Mouse (Mus musculus): ENCODE measurements around the gene Fbxl18. TPM values are rescaled to one million over a fixed set of nuclear protein-coding genes. Genes with fewer than 3 reads are reported as not detected.
"Not testable (repeated sequence)": the region's sequence is repeated elsewhere in the genome, so short reads cannot be mapped to it uniquely, and the experiment has no call there.

Gene Fbxl18
- total and polyA plus RNA-seq, 3 experiments, result 4.0 to 7.6 (median 4.5) TPM

GRCm38 (mm10) chr5:142896713-142897112 lies 1.5 kb upstream of the Fbxl18 start:
- Histone ChIP-seq H3K4me1 (ENCODE audit: control insufficient read depth, insufficient read depth, low read length) (peaks cover 3% of the 10 kb centered on the region), H3K4me3 (no peak overlapping the region), H3K27me3 (ENCODE audit: control insufficient read depth, insufficient read depth, low read length) (no peaks in the 10 kb centered on the region), H3K36me3 (ENCODE audit: control insufficient read depth, insufficient read depth, low read length) (no peaks in the 10 kb centered on the region; the same call in 1 of the 2 replicates), H3K9ac (ENCODE audit: low read depth, low read length) (no peak overlapping the region), H3K79me2 (replicated peaks; ENCODE audit: control insufficient read depth, insufficient read depth, low read length) (peaks cover 3% of the 10 kb centered on the region; the same call in 1 of the 2 replicates), H3K27ac (no peak overlapping the region)
- TF ChIP-seq EP300 (IDR thresholded peaks at IDR 0.05; ENCODE audit: insufficient read depth, low read depth, low read length) (no peak), POLR2A (IDR thresholded peaks at IDR 0.05; ENCODE audit: insufficient read depth, low read depth, low read length) (no peak), CTCF (IDR thresholded peaks at IDR 0.05) (no peak)
- DNase-seq, result no peak
- 48% methylated on average over 5 of the region's 5 CpGs for WGBS
- intact Hi-C loops (cut with DNase I), result no loop called here

DNA sequence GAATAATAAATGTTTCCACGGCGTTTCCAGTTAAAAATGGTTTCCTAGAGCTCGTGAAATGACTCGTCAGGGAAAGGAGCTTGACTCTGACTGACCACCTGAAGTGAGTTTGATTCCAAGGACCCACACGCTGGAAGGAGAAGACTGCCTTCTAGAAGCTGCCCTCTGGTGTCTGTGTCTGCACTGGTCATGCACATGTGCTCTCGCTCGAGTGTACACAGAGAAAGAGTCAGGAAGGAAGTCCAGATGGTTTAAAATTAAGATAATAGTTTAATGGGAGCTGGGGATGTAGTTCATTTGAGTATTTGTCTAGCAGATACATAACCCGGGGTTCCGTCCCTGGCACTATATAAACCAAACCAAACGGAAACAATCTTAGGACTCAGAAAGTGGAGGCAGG lies 971 bp upstream of the Fbxl18 start:
- no peaks in the 10 kb centered on the region for H3K27me3 ChIP-seq (ENCODE audit: control insufficient read depth, insufficient read depth, low read length)
- no peak overlapping the region; the same call in 1 of the 2 replicates for H3K4me3 ChIP-seq
- no peak for TF ChIP-seq POLR2A (IDR thresholded peaks at IDR 0.05; ENCODE audit: insufficient read depth, low read depth, low read length)
- 0 out of 2 replicates have a peak, but pooled peaks have one; percentile 22 for TF ChIP-seq EP300 (IDR thresholded peaks at IDR 0.05; ENCODE audit: insufficient read depth, low read depth, low read length)
- peak; percentile 49 for TF ChIP-seq CTCF (IDR thresholded peaks at IDR 0.05)
- H3K27ac ChIP-seq, result no peak overlapping the region
- 37% methylated on average over 10 of the region's 10 CpGs for WGBS
- peaks cover 3% of the 10 kb centered on the region for H3K4me1 ChIP-seq (ENCODE audit: control insufficient read depth, insufficient read depth, low read length)
- H3K9ac ChIP-seq (ENCODE audit: low read depth, low read length), result no peak overlapping the region
- H3K79me2 ChIP-seq (replicated peaks; ENCODE audit: control insufficient read depth, insufficient read depth, low read length), result peaks cover 4% of the 10 kb centered on the region; the same call in 1 of the 2 replicates
- no peak for DNase-seq
- intact Hi-C loops (cut with DNase I), result no loop called here
- no peaks in the 10 kb centered on the region; the same call in 1 of the 2 replicates for H3K36me3 ChIP-seq (ENCODE audit: control insufficient read depth, insufficient read depth, low read length)

- TF ChIP-seq CTCF (IDR thresholded peaks at IDR 0.05) (no peak), EP300 (IDR thresholded peaks at IDR 0.05; ENCODE audit: insufficient read depth, low read depth, low read length) (no peak), POLR2A (IDR thresholded peaks at IDR 0.05; ENCODE audit: insufficient read depth, low read depth, low read length) (no peak)
These were observed 3.8 kb downstream of the Fbxl18 start for GRCm38 (mm10) chr5:142891396-142891795.

GRCm38 (mm10) chr5:142887533-142887932 lies 7.7 kb downstream of the Fbxl18 start:
- DNase-seq; H3K27ac ChIP-seq; H3K36me3 ChIP-seq (ENCODE audit: control insufficient read depth, insufficient read depth, low read length); H3K4me1 ChIP-seq (ENCODE audit: control insufficient read depth, insufficient read depth, low read length); H3K4me3 ChIP-seq; H3K27me3 ChIP-seq (ENCODE audit: control insufficient read depth, insufficient read depth, low read length); H3K79me2 ChIP-seq (replicated peaks; ENCODE audit: control insufficient read depth, insufficient read depth, low read length); H3K9ac ChIP-seq (ENCODE audit: low read depth, low read length); intact Hi-C loops (cut with DNase I): not testable (repeated sequence)
- WGBS, result 84% methylated on average over 3 of the region's 3 CpGs
- TF ChIP-seq CTCF (IDR thresholded peaks at IDR 0.05), result peak; percentile 48

More at GRCm38 (mm10) chr5:142891396-142891795, 3.8 kb downstream of the Fbxl18 start:
- Histone ChIP-seq H3K4me1 (ENCODE audit: control insufficient read depth, insufficient read depth, low read length) (peaks cover 3% of the 10 kb centered on the region), H3K79me2 (replicated peaks; ENCODE audit: control insufficient read depth, insufficient read depth, low read length) (peaks cover 6% of the 10 kb centered on the region; the same call in 1 of the 2 replicates), H3K36me3 (ENCODE audit: control insufficient read depth, insufficient read depth, low read length) (no peaks in the 10 kb centered on the region), H3K4me3 (no peak overlapping the region), H3K9ac (ENCODE audit: low read depth, low read length) (no peak overlapping the region), H3K27me3 (ENCODE audit: control insufficient read depth, insufficient read depth, low read length) (no peaks in the 10 kb centered on the region), H3K27ac (no peak overlapping the region)
- 80% methylated on average over 6 of the region's 6 CpGs for WGBS
- intact Hi-C loops (cut with DNase I), result no loop called here
- no peak for DNase-seq

DNA sequence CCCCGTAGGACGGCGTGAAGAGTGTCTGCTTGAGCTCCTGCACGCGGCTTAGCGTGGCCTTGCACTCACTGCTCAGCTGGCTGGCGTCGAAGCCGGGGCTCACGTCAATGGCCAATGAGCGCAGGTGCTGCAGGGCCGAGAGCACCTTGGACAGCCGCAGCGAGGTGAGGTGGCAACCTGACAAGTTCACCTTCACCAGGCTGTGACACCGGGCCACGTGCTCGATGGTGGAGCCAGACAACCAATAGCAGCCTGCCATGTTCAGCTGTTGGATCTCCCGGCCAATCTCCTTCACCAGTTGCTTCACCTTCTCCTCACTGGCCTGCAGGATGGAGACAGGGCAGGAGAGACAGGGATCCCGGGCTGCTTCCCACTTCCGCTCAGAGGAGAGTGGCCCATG lies 8.5 kb downstream of the Fbxl18 start:
- intact Hi-C loops (cut with DNase I), result no loop called here

DNA sequence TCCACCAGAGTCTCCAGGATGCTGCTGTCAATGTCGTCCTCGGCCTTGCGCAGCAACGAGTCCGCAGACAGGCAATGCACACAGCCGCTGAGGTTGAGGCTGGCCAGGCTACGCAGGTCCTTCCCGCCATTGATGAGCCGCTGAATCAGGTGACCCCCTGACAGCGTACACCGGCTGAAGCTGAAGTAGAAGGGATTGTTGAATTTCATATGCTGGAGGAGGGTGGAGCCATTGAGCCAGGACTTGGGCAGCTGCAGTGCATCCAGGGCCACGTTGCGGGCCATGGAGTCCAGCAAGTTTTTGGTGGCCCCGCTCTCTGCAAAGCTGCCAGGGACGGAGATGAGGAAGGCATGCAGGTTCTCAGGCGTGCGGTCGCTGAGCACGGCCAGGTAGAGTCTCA lies 9.0 kb downstream of the Fbxl18 start:
- TF ChIP-seq EP300 (IDR thresholded peaks at IDR 0.05; ENCODE audit: insufficient read depth, low read depth, low read length), result no peak
- no peak for TF ChIP-seq POLR2A (IDR thresholded peaks at IDR 0.05; ENCODE audit: insufficient read depth, low read depth, low read length)
- TF ChIP-seq CTCF (IDR thresholded peaks at IDR 0.05), result no peak
- intact Hi-C loops (cut with DNase I), result no loop called here

More for the DNA sequence above, 8.5 kb downstream of the Fbxl18 start:
- H3K79me2 ChIP-seq (replicated peaks; ENCODE audit: control insufficient read depth, insufficient read depth, low read length), result peaks cover 3% of the 10 kb centered on the region; the same call in 1 of the 2 replicates
- H3K4me1 ChIP-seq (ENCODE audit: control insufficient read depth, insufficient read depth, low read length), result peaks cover 2% of the 10 kb centered on the region
- no peak for TF ChIP-seq POLR2A (IDR thresholded peaks at IDR 0.05; ENCODE audit: insufficient read depth, low read depth, low read length)
- TF ChIP-seq CTCF (IDR thresholded peaks at IDR 0.05), result no peak
- TF ChIP-seq EP300 (IDR thresholded peaks at IDR 0.05; ENCODE audit: insufficient read depth, low read depth, low read length), result no peak
- H3K36me3 ChIP-seq (ENCODE audit: control insufficient read depth, insufficient read depth, low read length), result no peaks in the 10 kb centered on the region
- H3K4me3 ChIP-seq, result no peak overlapping the region
- H3K9ac ChIP-seq (ENCODE audit: low read depth, low read length), result no peak overlapping the region
- H3K27ac ChIP-seq, result no peak overlapping the region
- no peaks in the 10 kb centered on the region for H3K27me3 ChIP-seq (ENCODE audit: control insufficient read depth, insufficient read depth, low read length)
- DNase-seq, result no peak
- 95% methylated on average over 20 of the region's 20 CpGs for WGBS

More for the DNA sequence above, 9.0 kb downstream of the Fbxl18 start:
- H3K4me1 ChIP-seq (ENCODE audit: control insufficient read depth, insufficient read depth, low read length), result peaks cover 2% of the 10 kb centered on the region
- H3K79me2 ChIP-seq (replicated peaks; ENCODE audit: control insufficient read depth, insufficient read depth, low read length), result peaks cover 1% of the 10 kb centered on the region; the same call in 1 of the 2 replicates
- H3K9ac ChIP-seq (ENCODE audit: low read depth, low read length), result no peak overlapping the region
- no peak for DNase-seq
- WGBS, result 95% methylated on average over 19 of the region's 19 CpGs
- no peaks in the 10 kb centered on the region for H3K36me3 ChIP-seq (ENCODE audit: control insufficient read depth, insufficient read depth, low read length)
- H3K27ac ChIP-seq, result no peak overlapping the region
- no peaks in the 10 kb centered on the region for H3K27me3 ChIP-seq (ENCODE audit: control insufficient read depth, insufficient read depth, low read length)
- H3K4me3 ChIP-seq, result no peak overlapping the region
